Mouse (Mus musculus): ENCODE measurements around the gene Cks2. TPM values are rescaled to one million over a fixed set of nuclear protein-coding genes. Genes with fewer than 3 reads are reported as not detected.

The Cks2 gene
- polyA plus RNA-seq, 1 experiment from 2014 or later: 97.5 TPM

DNA sequence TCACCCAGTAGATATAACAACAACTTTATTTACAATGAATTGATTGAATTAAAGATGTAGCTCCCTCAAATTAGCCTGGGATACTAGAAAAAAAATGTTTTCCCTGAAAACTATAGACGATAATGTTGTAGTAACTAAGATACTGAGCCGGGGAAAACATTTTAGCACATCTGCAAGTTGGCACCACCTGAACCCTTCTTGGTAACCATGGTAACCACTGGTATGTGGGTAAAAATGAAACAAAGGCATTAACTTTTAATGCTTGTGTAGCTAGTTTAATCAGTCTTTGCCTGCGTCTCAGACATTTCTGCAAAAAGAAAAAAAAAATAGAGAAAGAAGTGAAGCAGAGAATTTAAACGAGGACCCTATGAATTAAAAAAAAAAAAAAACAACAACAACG, 33.5 kb upstream of the Cks2 start:
- no peaks in the 10 kb centered on the region; the same call in 1 of the 2 replicates for H3K9me3 ChIP-seq (ENCODE audit: control insufficient read depth, low read length)
- peak overlapping the region; percentile 21; the same call in 1 of the 2 replicates for H3K4me2 ChIP-seq (ENCODE audit: low read length)
- H3K27me3 ChIP-seq (replicated peaks; ENCODE audit: control insufficient read depth, insufficient read depth, low read length): no peaks in the 10 kb centered on the region
- H3K36me3 ChIP-seq (ENCODE audit: control insufficient read depth, insufficient read depth): 0 out of 2 replicates have a peak, but pooled peaks cover 2% of the 10 kb centered on the region
- ATAC-seq: 0 out of 2 replicates have a peak, but pooled peaks have one; percentile 47
- H3K4me1 ChIP-seq (replicated peaks; ENCODE audit: control insufficient read depth, insufficient read depth, low read length): peaks cover 10% of the 10 kb centered on the region
- 23% methylated on average over 5 of the region's 5 CpGs for WGBS
- no peak overlapping the region for H3K4me3 ChIP-seq (replicated peaks; ENCODE audit: low read length)
- H3K9ac ChIP-seq (replicated peaks; ENCODE audit: low read depth, low read length): no peak overlapping the region
- H3K27ac ChIP-seq (ENCODE audit: low read length): no peak overlapping the region

- no peak overlapping the region for H3K4me2 ChIP-seq (ENCODE audit: low read length)
- no peak overlapping the region for H3K4me3 ChIP-seq (replicated peaks; ENCODE audit: low read length)
- H3K27ac ChIP-seq (ENCODE audit: low read length): no peak overlapping the region
- H3K27me3 ChIP-seq (replicated peaks; ENCODE audit: control insufficient read depth, insufficient read depth, low read length): no peaks in the 10 kb centered on the region
- 0 out of 2 replicates have a peak, but pooled peaks cover 2% of the 10 kb centered on the region for H3K36me3 ChIP-seq (ENCODE audit: control insufficient read depth, insufficient read depth)
- H3K9me3 ChIP-seq (ENCODE audit: control insufficient read depth, low read length): no peaks in the 10 kb centered on the region
- ATAC-seq: no peak
- no peak overlapping the region for H3K9ac ChIP-seq (replicated peaks; ENCODE audit: low read depth, low read length)
- peaks cover 18% of the 10 kb centered on the region for H3K4me1 ChIP-seq (replicated peaks; ENCODE audit: control insufficient read depth, insufficient read depth, low read length)
- WGBS: 62% methylated on average over 10 of the region's 10 CpGs
These were observed 29.2 kb upstream of the Cks2 start for GRCm38 (mm10) chr13:51615815-51616214.

DNA sequence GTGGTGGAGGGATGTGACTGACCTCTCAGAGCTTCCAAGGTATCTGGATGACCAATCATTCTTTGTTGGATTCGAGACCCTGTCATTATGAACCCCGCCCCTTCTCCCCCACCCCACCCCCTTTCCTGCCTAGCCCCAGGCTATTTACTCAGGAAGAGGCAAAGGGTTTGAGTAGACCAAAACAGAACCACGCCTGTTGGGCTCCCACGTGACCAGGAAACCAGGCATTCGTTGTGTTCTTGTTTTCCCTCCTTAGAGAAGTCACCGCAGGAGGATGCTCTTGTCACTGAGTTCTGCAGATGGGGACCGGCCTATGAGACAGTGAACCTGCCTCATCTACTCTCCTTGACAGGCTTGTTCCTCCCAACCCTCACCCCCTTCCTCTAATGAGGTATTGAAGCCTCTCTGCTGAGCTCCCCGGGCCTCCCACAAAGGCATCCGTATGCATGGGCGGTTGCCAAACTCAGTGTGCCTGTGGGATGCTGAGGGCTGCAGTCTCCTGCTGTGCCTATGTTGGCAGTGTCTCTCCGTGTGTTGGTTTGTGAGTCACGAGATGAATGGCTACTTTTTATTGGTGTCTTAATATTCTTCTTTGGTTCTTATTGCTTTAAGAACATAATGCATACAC, 28.5 kb upstream of the Cks2 start:
- peak; percentile 81 for ATAC-seq
- 0 out of 2 replicates have a peak, but pooled peaks cover 2% of the 10 kb centered on the region for H3K36me3 ChIP-seq (ENCODE audit: control insufficient read depth, insufficient read depth)
- H3K9me3 ChIP-seq (ENCODE audit: control insufficient read depth, low read length): no peaks in the 10 kb centered on the region
- H3K4me3 ChIP-seq (replicated peaks; ENCODE audit: low read length): no peak overlapping the region
- no peak overlapping the region for H3K27ac ChIP-seq (ENCODE audit: low read length)
- H3K4me1 ChIP-seq (replicated peaks; ENCODE audit: control insufficient read depth, insufficient read depth, low read length): peaks cover 12% of the 10 kb centered on the region
- 3% methylated on average over 12 of the region's 12 CpGs for WGBS
- H3K27me3 ChIP-seq (replicated peaks; ENCODE audit: control insufficient read depth, insufficient read depth, low read length): no peaks in the 10 kb centered on the region
- peak overlapping the region; percentile 27 for H3K4me2 ChIP-seq (ENCODE audit: low read length)
- 0 out of 2 replicates have a peak overlapping the region, but pooled peaks have one; percentile 29 for H3K9ac ChIP-seq (replicated peaks; ENCODE audit: low read depth, low read length)

DNA sequence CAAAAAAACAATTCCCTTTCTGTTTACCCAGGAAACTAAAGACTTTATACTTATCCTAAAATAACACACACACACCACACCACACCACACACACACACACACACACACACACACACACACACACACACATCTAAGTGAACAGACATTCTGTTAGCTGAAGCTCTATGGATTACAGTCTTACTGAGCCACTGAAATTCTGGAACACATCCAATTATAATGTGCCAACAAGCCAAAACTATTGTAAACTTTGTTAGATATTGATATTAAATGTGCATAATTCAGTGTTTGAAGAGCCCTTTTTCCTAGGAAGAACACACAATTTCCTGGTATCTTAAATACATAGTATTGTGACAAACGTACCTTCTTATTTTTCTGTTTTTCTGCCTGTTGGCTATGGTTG, 27.7 kb upstream of the Cks2 start:
- Histone ChIP-seq H3K27me3 (replicated peaks; ENCODE audit: control insufficient read depth, insufficient read depth, low read length) (no peaks in the 10 kb centered on the region), H3K36me3 (ENCODE audit: control insufficient read depth, insufficient read depth) (0 out of 2 replicates have a peak, but pooled peaks cover 2% of the 10 kb centered on the region), H3K9ac (replicated peaks; ENCODE audit: low read depth, low read length) (no peak overlapping the region), H3K9me3 (ENCODE audit: control insufficient read depth, low read length) (no peaks in the 10 kb centered on the region), H3K4me1 (replicated peaks; ENCODE audit: control insufficient read depth, insufficient read depth, low read length) (peaks cover 12% of the 10 kb centered on the region), H3K27ac (ENCODE audit: low read length) (no peak overlapping the region), H3K4me3 (replicated peaks; ENCODE audit: low read length) (no peak overlapping the region), H3K4me2 (ENCODE audit: low read length) (no peak overlapping the region)
- ATAC-seq: no peak
- 37% methylated on average over 1 of the region's 1 CpGs for WGBS

- H3K36me3 ChIP-seq (ENCODE audit: control insufficient read depth, insufficient read depth): 0 out of 2 replicates have a peak, but pooled peaks cover 2% of the 10 kb centered on the region
- no peak overlapping the region for H3K9ac ChIP-seq (replicated peaks; ENCODE audit: low read depth, low read length)
- peaks cover 12% of the 10 kb centered on the region for H3K4me1 ChIP-seq (replicated peaks; ENCODE audit: control insufficient read depth, insufficient read depth, low read length)
- no peaks in the 10 kb centered on the region for H3K27me3 ChIP-seq (replicated peaks; ENCODE audit: control insufficient read depth, insufficient read depth, low read length)
- H3K27ac ChIP-seq (ENCODE audit: low read length): no peak overlapping the region
- H3K4me2 ChIP-seq (ENCODE audit: low read length): no peak overlapping the region
- H3K9me3 ChIP-seq (ENCODE audit: control insufficient read depth, low read length): no peaks in the 10 kb centered on the region
- ATAC-seq: peak; percentile 51
- no peak overlapping the region for H3K4me3 ChIP-seq (replicated peaks; ENCODE audit: low read length)
- WGBS: 16% methylated on average over 6 of the region's 6 CpGs
These were observed 27.2 kb upstream of the Cks2 start for GRCm38 (mm10) chr13:51617861-51618260.

DNA sequence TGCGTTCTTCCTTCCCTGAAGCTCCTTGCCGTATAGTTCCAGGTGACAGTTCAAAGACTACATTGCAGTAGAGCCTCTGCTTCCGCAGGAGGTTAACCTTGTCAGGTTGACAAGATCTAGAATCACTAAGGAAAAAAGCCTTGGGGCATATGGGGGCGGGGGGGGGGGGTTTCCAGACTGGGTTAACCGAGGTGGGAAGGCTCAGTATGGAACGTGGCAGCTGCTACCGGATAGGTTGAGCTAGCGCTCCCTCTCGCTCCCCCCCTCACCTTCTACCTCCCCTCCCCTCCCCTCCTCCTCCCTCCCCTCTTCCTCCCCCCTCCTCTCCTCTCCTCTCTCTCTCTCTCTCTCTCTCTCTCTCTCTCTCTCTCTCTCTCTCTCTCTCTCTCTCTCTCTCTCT, 26.4 kb upstream of the Cks2 start:
- peak; percentile 21; the same call in 1 of the 2 replicates for ATAC-seq
- 29% methylated on average over 9 of the region's 9 CpGs for WGBS

GRCm38 (mm10) chr13:51622626-51623025, 22.4 kb upstream of the Cks2 start:
- 88% methylated on average over 5 of the region's 5 CpGs for WGBS
- ATAC-seq: no peak

More for the DNA sequence above, 26.4 kb upstream of the Cks2 start:
- Histone ChIP-seq H3K4me3 (replicated peaks; ENCODE audit: low read length) (no peak overlapping the region), H3K4me2 (ENCODE audit: low read length) (no peak overlapping the region), H3K27ac (ENCODE audit: low read length) (no peak overlapping the region), H3K9me3 (ENCODE audit: control insufficient read depth, low read length) (no peaks in the 10 kb centered on the region), H3K36me3 (ENCODE audit: control insufficient read depth, insufficient read depth) (no peaks in the 10 kb centered on the region), H3K4me1 (replicated peaks; ENCODE audit: control insufficient read depth, insufficient read depth, low read length) (peaks cover 12% of the 10 kb centered on the region), H3K27me3 (replicated peaks; ENCODE audit: control insufficient read depth, insufficient read depth, low read length) (no peaks in the 10 kb centered on the region), H3K9ac (replicated peaks; ENCODE audit: low read depth, low read length) (no peak overlapping the region)

DNA sequence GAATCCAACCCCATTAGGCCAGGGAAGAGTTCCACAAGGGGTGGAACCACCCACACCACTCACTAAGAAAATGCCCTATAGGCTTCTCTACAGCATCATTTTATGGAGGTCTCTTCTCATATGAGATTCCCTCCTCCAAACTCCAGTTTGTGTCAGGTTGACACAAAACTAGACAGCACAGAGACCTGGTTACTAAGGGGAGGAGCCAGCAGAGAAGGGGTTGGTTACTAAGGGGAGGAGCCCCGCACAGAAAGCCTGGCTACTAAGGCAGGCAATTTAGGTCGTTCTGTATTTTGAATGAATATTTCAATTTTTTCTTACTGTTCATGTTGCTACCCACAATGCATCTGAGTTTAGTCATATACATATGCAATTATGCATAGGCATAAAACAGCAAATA, 21.4 kb upstream of the Cks2 start:
- H3K27ac ChIP-seq (ENCODE audit: low read length): no peak overlapping the region
- no peaks in the 10 kb centered on the region for H3K9me3 ChIP-seq (ENCODE audit: control insufficient read depth, low read length)
- H3K27me3 ChIP-seq (replicated peaks; ENCODE audit: control insufficient read depth, insufficient read depth, low read length): no peaks in the 10 kb centered on the region
- ATAC-seq: no peak
- H3K4me1 ChIP-seq (replicated peaks; ENCODE audit: control insufficient read depth, insufficient read depth, low read length): no peaks in the 10 kb centered on the region
- no peaks in the 10 kb centered on the region for H3K36me3 ChIP-seq (ENCODE audit: control insufficient read depth, insufficient read depth)
- no peak overlapping the region for H3K4me3 ChIP-seq (replicated peaks; ENCODE audit: low read length)
- no peak overlapping the region for H3K9ac ChIP-seq (replicated peaks; ENCODE audit: low read depth, low read length)
- WGBS: 73% methylated on average over 2 of the region's 2 CpGs
- no peak overlapping the region for H3K4me2 ChIP-seq (ENCODE audit: low read length)

More at GRCm38 (mm10) chr13:51622626-51623025, 22.4 kb upstream of the Cks2 start:
- H3K27ac ChIP-seq (ENCODE audit: low read length): no peak overlapping the region
- H3K27me3 ChIP-seq (replicated peaks; ENCODE audit: control insufficient read depth, insufficient read depth, low read length): no peaks in the 10 kb centered on the region
- no peaks in the 10 kb centered on the region for H3K36me3 ChIP-seq (ENCODE audit: control insufficient read depth, insufficient read depth)
- no peak overlapping the region for H3K9ac ChIP-seq (replicated peaks; ENCODE audit: low read depth, low read length)
- no peak overlapping the region for H3K4me3 ChIP-seq (replicated peaks; ENCODE audit: low read length)
- H3K4me1 ChIP-seq (replicated peaks; ENCODE audit: control insufficient read depth, insufficient read depth, low read length): 0 out of 2 replicates have a peak, but pooled peaks cover 3% of the 10 kb centered on the region
- no peak overlapping the region for H3K4me2 ChIP-seq (ENCODE audit: low read length)
- no peaks in the 10 kb centered on the region for H3K9me3 ChIP-seq (ENCODE audit: control insufficient read depth, low read length)

- H3K27ac ChIP-seq (ENCODE audit: low read length): no peak overlapping the region
- no peaks in the 10 kb centered on the region for H3K36me3 ChIP-seq (ENCODE audit: control insufficient read depth, insufficient read depth)
- H3K27me3 ChIP-seq (replicated peaks; ENCODE audit: control insufficient read depth, insufficient read depth, low read length): no peaks in the 10 kb centered on the region
- H3K9me3 ChIP-seq (ENCODE audit: control insufficient read depth, low read length): no peaks in the 10 kb centered on the region
- H3K9ac ChIP-seq (replicated peaks; ENCODE audit: low read depth, low read length): no peak overlapping the region
- WGBS: 85% methylated on average over 6 of the region's 6 CpGs
- H3K4me1 ChIP-seq (replicated peaks; ENCODE audit: control insufficient read depth, insufficient read depth, low read length): no peaks in the 10 kb centered on the region
- H3K4me2 ChIP-seq (ENCODE audit: low read length): no peak overlapping the region
- no peak for ATAC-seq
- H3K4me3 ChIP-seq (replicated peaks; ENCODE audit: low read length): no peak overlapping the region
These were observed 16.7 kb upstream of the Cks2 start for GRCm38 (mm10) chr13:51628273-51628848.

Data from forebrain, embryonic 16.5 days (tissue).